Mouse (Mus musculus) hindbrain, embryonic 11.5 days (tissue): ENCODE data around the gene Nufip2. TPM values are rescaled to one million over a fixed set of nuclear protein-coding genes. Genes with fewer than 3 reads are reported as not detected.
"Not testable (repeated sequence)": the region's sequence is repeated elsewhere in the genome, so short reads cannot be mapped to it uniquely, and the experiment has no call there.

Experiments
- ATAC-seq: fragments of 200-750 bp; cut with Nextera tagmentation; 2 replicates; pipeline ENCODE4 v1.8.0; 2017; ENCODE audit warnings: mild to moderate bottlenecking, moderate TSS enrichment, moderate library complexity; ENCODE audit not compliant: low FRiP score
- DNase-seq: peaks from one replicate; pipeline ENCODE4 v3.0.0-alpha.2; 2015; ENCODE audit warnings: low spot score
- H3K27ac ChIP-seq: fragments of 300-500 bp; sonication (generic); 2 replicates; pipeline ENCODE4 v1.5.1; 2014; ENCODE audit warnings: mild to moderate bottlenecking, low read depth, low read length
- H3K27me3 ChIP-seq: fragments of 300-500 bp; sonication (generic); 2 replicates; pipeline ENCODE4 v1.6.1; 2014; ENCODE audit warnings: mild to moderate bottlenecking, low read length, moderate library complexity, mixed read lengths; ENCODE audit not compliant: control insufficient read depth, insufficient read depth
- H3K36me3 ChIP-seq: fragments of 300-500 bp; sonication (generic); 2 replicates; pipeline ENCODE4 v1.6.1; 2014; ENCODE audit warnings: mild to moderate bottlenecking, low read length, moderate library complexity, mixed read lengths; ENCODE audit not compliant: control insufficient read depth, insufficient read depth
- H3K4me1 ChIP-seq: fragments of 300-500 bp; sonication (generic); replicated peaks from 2 replicates; pipeline ENCODE4 v1.6.1; 2014; ENCODE audit warnings: low read length, mixed read lengths; ENCODE audit not compliant: control insufficient read depth, insufficient read depth
- H3K4me2 ChIP-seq: fragments of 300-500 bp; sonication (generic); replicated peaks from 2 replicates; pipeline ENCODE4 v1.6.1; 2014; ENCODE audit warnings: mild to moderate bottlenecking, low read depth, low read length
- H3K4me3 ChIP-seq: fragments of 300-500 bp; sonication (generic); 2 replicates; pipeline ENCODE4 v1.5.1; 2014; ENCODE audit warnings: low read depth, low read length
- H3K9ac ChIP-seq: fragments of 300-500 bp; sonication (generic); 2 replicates; pipeline ENCODE4 v1.6.1; 2014; ENCODE audit warnings: low read depth, low read length
- H3K9me3 ChIP-seq: fragments of 300-500 bp; sonication (generic); 2 replicates; pipeline ENCODE4 v1.6.1; 2016; ENCODE audit warnings: low read length; ENCODE audit not compliant: control insufficient read depth
- WGBS: fragments of 180-500 bp; shearing (Covaris S2); extraction: QIAGEN DNeasy Blood & Tissue Kit; methylation state at CpG from one replicate; pipeline ENCODE4 v1.1.7; 2014; 5-methylcytosine and 5-hydroxymethylcytosine counted together
- polyA plus RNA-seq: library from polyadenylated mRNA; unstranded; fragments of >200 nt; fragmentation: Nextera tagmentation; extraction: Ambion mirVana; gene quantifications from 2 replicates; pipeline ENCODE4 v1.2.1, GENCODE M21; 2014

Gene Nufip2
- polyA plus RNA-seq, 1 experiment from 2014 or later, result 15.3 TPM

- 87% methylated on average over 8 of the region's 8 CpGs for WGBS
- Histone ChIP-seq H3K27ac (no peak overlapping the region), H3K4me3 (no peak overlapping the region), H3K4me2 (no peak overlapping the region), H3K4me1 (no peaks in the 10 kb centered on the region), H3K36me3 (no peaks in the 10 kb centered on the region), H3K9ac (no peak overlapping the region), H3K9me3 (no peaks in the 10 kb centered on the region), H3K27me3 (no peaks in the 10 kb centered on the region)
- ATAC-seq, result no peak
- DNase-seq, result no peak
Measured at GRCm38 (mm10) chr11:77664046-77664445, 21.9 kb upstream of the Nufip2 start.

- not testable (repeated sequence) for H3K9me3 ChIP-seq, H3K27ac ChIP-seq, H3K4me3 ChIP-seq, ATAC-seq, H3K9ac ChIP-seq, H3K36me3 ChIP-seq, DNase-seq, H3K27me3 ChIP-seq, H3K4me2 ChIP-seq, H3K4me1 ChIP-seq
- whole genome bisulfite sequencing, result 77% methylated on average over 5 of the region's 5 CpGs
Measured at GRCm38 (mm10) chr11:77665384-77665783, 20.6 kb upstream of the Nufip2 start.

- not testable (repeated sequence) for H3K36me3 ChIP-seq, H3K27me3 ChIP-seq, H3K4me2 ChIP-seq, H3K4me1 ChIP-seq, H3K27ac ChIP-seq, H3K9ac ChIP-seq, H3K9me3 ChIP-seq, H3K4me3 ChIP-seq, DNase-seq, ATAC-seq
- whole genome bisulfite sequencing, result 91% methylated on average over 8 of the region's 8 CpGs
Measured at GRCm38 (mm10) chr11:77666766-77667165, 19.2 kb upstream of the Nufip2 start.

- H3K27ac ChIP-seq, result no peak overlapping the region
- ATAC-seq, result no peak
- no peak overlapping the region for H3K9ac ChIP-seq
- DNase-seq, result no peak
- H3K4me1 ChIP-seq, result no peaks in the 10 kb centered on the region
- H3K4me3 ChIP-seq, result no peak overlapping the region
- H3K4me2 ChIP-seq, result no peak overlapping the region
- WGBS, result 100% methylated on average over 2 of the region's 2 CpGs
- H3K9me3 ChIP-seq, result no peaks in the 10 kb centered on the region
- H3K27me3 ChIP-seq, result no peaks in the 10 kb centered on the region
- H3K36me3 ChIP-seq, result no peaks in the 10 kb centered on the region
Measured at GRCm38 (mm10) chr11:77672746-77673145, 13.2 kb upstream of the Nufip2 start.

GRCm38 (mm10) chr11:77673428-77673991, 12.4 kb upstream of the Nufip2 start:
- Histone ChIP-seq H3K4me2 (no peak overlapping the region), H3K4me1 (no peaks in the 10 kb centered on the region), H3K27ac (no peak overlapping the region), H3K9me3 (no peaks in the 10 kb centered on the region), H3K9ac (no peak overlapping the region), H3K27me3 (no peaks in the 10 kb centered on the region), H3K4me3 (no peak overlapping the region), H3K36me3 (no peaks in the 10 kb centered on the region)
- ATAC-seq (no peak), DNase-seq (peak; percentile 17)
- 69% methylated on average over 4 of the region's 4 CpGs for WGBS

- no peaks in the 10 kb centered on the region for H3K9me3 ChIP-seq
Measured at GRCm38 (mm10) chr11:77680018-77680417, 5.9 kb upstream of the Nufip2 start.

GRCm38 (mm10) chr11:77684896-77685295, 1.1 kb upstream of the Nufip2 start:
- no peak for ATAC-seq
- no peaks in the 10 kb centered on the region for H3K36me3 ChIP-seq
- no peak overlapping the region for H3K4me2 ChIP-seq
- no peak overlapping the region for H3K4me3 ChIP-seq
- H3K9ac ChIP-seq, result no peak overlapping the region
- no peaks in the 10 kb centered on the region for H3K4me1 ChIP-seq
- DNase-seq, result no peak
- no peaks in the 10 kb centered on the region for H3K27me3 ChIP-seq
- no peaks in the 10 kb centered on the region for H3K9me3 ChIP-seq
- H3K27ac ChIP-seq, result no peak overlapping the region
- WGBS, result 76% methylated on average over 2 of the region's 2 CpGs

More at GRCm38 (mm10) chr11:77680018-77680417, 5.9 kb upstream of the Nufip2 start:
- no peak for DNase-seq
- H3K27ac ChIP-seq, result no peak overlapping the region
- H3K4me1 ChIP-seq, result no peaks in the 10 kb centered on the region
- H3K4me3 ChIP-seq, result no peak overlapping the region
- 6% methylated on average over 2 of the region's 2 CpGs for WGBS
- no peaks in the 10 kb centered on the region for H3K27me3 ChIP-seq
- H3K4me2 ChIP-seq, result no peak overlapping the region
- no peak overlapping the region for H3K9ac ChIP-seq
- no peaks in the 10 kb centered on the region for H3K36me3 ChIP-seq
- ATAC-seq, result no peak

GRCm38 (mm10) chr11:77686346-77686840, 438 bp downstream of the Nufip2 start:
- peak overlapping the region; percentile 41 for H3K4me2 ChIP-seq
- no peaks in the 10 kb centered on the region for H3K4me1 ChIP-seq
- H3K9me3 ChIP-seq, result no peaks in the 10 kb centered on the region
- H3K9ac ChIP-seq, result peak overlapping the region; percentile 98
- H3K27me3 ChIP-seq, result no peaks in the 10 kb centered on the region
- ATAC-seq, result peak; percentile 67
- H3K4me3 ChIP-seq, result peak overlapping the region; percentile 99
- peak overlapping the region; percentile 97 for H3K27ac ChIP-seq
- WGBS, result under 1% methylated on average over 20 of the region's 30 CpGs
- peak; percentile 62 for DNase-seq
- H3K36me3 ChIP-seq, result no peaks in the 10 kb centered on the region

GRCm38 (mm10) chr11:77686841-77687540, 1.0 kb downstream of the Nufip2 start:
- peak; percentile 53 for ATAC-seq
- Histone ChIP-seq H3K9ac (peak overlapping the region; percentile 98), H3K27me3 (no peaks in the 10 kb centered on the region), H3K4me2 (peak overlapping the region; percentile 41), H3K4me3 (peak overlapping the region; percentile 99), H3K9me3 (no peaks in the 10 kb centered on the region), H3K27ac (peak overlapping the region; percentile 97), H3K4me1 (no peaks in the 10 kb centered on the region), H3K36me3 (peaks cover 1% of the 10 kb centered on the region)
- WGBS, result 0% methylated on average over 51 of the region's 76 CpGs
- DNase-seq, result peak; percentile 80
